Mouse (Mus musculus) induced T-regulatory cell, adult 2 months (primary cell): ENCODE results near the gene Fxyd2.
A peak's percentile ranks its signal among the peaks of the same experiment; 100 is the strongest.

Experiments
- DNase-seq: peaks from one replicate; pipeline ENCODE4 v3.0.0-alpha.2; 2012; ENCODE audit warnings: low read depth

The Fxyd2 gene

DNA sequence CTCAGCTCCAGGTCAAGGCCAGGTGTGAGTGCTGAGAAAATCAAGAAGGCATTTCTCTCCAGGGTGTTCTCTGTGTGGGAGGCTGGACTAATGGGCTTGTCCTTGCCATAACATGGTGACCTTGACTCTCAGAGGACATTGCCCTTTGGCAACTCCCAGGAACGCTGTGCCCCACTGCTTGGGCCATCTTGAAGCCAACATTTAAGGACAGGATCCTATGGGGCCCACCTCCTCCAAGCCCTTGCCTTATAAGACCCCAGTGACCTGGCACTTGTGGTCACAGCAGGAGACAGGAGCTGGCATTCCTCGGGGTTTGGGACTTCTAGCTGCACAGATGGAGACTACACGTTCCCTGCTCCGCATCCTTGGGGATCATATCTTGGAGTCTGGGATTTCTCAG lies at the start of gene Fxyd2:
Gene Fxyd2, plus strand, starts transcription at position 236 of the 400 bp plus-strand sequence.
- no peak for DNase-seq

DNA sequence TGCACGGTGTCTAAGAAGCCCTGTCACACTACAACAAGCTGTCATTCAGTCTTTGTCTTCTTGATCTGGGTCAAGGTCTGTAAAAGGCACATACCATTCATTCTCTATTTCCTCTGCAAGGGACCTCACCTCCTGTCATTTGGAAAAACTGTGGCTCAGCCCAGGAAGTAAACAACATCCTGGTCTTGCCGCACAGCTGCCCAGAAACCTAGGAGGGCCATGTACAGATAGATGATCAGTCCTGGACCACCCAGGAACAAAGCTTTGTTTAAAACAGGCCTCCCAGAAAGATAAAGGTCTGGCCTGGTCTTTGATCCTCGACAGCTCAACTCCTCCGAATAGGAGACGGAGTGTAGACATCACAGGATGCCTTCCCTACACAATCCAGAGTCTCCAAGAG lies 49.6 kb upstream of the Fxyd2 start:
- no peak for DNase-seq

DNA sequence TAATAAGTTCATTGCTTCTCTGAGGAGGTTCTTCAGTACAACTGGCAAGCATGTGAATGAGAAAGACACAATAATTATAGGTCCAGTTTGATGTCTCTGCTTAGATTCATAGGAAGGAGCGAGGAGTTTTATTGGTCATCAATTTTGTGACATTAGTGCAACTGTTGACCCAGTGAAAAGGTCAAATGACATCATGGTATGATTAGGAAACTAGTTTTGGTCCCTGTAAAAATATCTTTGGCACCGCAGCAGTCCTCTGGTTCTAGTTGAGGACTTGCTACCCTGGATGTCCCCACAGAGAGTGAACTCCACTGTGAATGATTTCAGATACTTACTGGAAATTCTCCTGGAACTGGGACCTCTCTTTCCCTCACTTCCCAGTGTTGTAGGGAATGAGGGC lies 44.3 kb upstream of the Fxyd2 start:
- no peak for DNase-seq

DNA sequence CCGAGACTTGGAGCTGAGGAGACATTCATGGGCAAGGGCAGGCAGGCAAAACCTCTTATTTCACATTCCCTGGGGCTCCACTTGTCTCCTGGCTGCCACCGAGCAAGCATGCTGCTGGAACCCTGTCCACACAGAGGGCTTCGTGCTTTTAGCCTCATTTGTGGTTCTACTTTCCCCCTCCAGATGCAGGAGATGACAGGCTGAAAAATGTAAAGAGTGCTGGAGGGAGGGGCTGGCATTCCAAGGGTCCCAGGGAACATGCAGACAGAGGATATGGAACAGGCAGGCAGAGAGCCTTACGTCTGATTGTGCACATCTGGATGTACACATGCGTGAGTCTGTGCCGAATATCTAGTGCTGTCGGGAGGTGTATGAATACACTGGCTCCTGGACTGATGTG lies 41.1 kb upstream of the Fxyd2 start:
- DNase-seq, result no peak

- no peak for DNase-seq
Measured at GRCm38 (mm10) chr9:45362051-45362461, 37.4 kb upstream of the Fxyd2 start.

- DNase-seq, result no peak
Measured at GRCm38 (mm10) chr9:45363639-45364214, 35.7 kb upstream of the Fxyd2 start.

GRCm38 (mm10) chr9:45367716-45368115 lies 31.8 kb upstream of the Fxyd2 start:
- no peak for DNase-seq

DNA sequence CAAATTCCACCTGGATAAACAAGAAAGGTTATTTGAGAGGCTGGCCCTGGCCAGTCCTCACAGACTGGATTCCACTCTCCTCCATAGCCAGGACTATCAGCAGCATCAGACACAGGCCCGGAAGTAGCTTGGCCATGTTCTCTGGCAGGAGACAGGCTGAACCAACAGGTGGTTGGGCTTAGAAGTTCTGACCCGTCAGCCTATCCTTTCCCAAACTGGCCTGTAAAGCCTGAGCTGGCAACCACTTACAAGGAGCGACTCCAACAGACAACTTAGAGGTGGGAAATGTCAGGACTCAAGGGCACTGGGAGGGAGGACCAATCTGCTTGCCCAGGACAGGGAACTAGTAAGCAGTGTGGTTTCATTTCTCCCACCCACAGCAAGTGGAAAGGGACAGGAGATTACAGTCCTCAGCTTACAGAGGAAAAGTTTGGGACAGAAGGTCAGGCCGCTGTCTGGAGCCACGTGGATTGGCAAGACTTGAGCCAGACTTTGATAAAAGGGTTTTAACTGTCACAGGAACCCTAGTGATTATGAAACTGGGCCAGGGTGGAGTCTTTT lies 31.0 kb upstream of the Fxyd2 start:
- no peak for DNase-seq

DNA sequence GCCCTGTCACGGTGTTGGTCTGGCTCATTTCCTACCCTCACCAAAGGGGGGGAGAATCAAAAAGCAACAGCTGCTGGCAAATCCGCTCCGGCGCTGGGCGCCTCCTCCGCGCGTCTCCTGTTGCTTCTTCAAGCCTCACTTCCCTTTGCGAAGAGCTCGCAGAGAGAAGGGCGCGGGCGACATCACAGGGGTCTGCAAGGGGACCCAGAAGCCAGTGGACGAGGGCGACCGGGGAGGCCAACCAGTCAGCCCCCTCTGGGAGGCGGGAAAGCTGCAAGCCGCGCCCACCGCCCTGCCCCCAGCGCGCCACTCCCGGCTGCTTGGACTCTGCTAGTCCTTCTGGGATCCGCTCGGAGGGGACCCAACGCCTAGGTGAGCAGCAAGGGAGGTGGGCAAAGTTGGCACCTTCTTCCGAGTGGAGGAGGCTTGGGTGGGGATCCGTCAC lies 29.3 kb upstream of the Fxyd2 start, which contains the start of gene Fxyd6:
Gene Fxyd6, plus strand, starts transcription at position 69 of the 445 bp plus-strand sequence.
- peak; percentile 18 for DNase-seq

DNA sequence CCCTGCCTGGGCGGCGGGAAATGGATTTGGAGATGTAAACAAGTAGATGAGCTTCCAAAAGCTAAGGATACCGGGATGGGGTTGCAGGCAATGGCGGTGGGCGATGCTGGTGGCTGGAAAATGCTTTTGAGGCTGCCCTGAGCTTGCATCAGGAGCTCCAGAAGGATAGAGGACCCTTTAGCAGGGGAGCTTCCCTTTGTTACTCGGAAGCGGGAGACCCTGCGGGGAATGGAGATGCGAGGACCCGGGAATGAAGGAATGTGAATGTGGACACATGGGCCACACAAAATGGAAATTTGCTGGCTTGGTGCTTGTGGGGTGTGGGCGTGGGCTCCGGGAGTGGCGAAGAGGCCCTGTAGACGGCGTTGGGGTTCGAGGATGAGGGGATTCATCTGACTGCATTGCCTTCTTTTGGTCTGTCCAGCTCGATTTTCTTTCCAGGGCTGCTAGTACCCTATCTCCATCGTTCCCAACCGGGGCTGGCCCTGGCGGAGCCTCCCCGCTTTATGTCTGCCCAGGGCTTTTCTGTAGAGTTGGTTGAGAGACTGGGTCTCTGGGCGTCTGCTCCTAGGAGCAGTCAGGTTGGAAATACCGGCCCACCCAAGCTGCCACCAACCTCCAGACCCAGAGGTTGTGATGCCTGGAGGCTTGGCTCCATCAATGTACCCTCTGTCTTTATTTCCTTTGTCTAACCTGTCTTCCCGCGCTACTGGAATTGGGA lies 28.7 kb upstream of the Fxyd2 start:
- DNase-seq, result no peak

- DNase-seq, result no peak
Measured at GRCm38 (mm10) chr9:45371337-45371707, 28.1 kb upstream of the Fxyd2 start.

GRCm38 (mm10) chr9:45373896-45374295 lies 25.6 kb upstream of the Fxyd2 start:
- DNase-seq, result no peak

DNA sequence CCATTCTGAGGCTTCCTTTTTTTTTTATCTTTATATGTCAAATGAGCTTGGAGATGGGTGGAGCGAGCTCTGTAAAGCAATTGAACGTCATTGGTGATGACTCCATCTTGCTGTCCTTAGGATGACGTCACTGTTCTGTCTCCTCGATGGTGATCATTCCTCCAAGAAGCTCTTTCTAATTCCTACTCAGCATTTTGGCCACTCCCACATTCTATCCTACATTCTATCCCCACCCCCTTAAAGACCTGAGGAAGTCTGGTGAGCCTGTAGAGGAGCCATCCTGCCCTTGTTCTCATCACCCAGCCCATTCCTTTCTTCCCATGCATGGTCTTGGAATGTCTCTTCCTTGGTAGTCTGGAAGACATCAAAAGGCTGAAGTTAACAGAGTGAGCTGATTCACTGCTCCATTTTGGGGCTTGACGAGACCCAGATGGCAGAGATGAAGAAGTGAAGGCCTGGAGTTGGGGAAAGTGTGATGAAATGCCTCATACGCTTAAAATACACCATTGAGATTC lies 24.4 kb upstream of the Fxyd2 start:
- no peak for DNase-seq

DNA sequence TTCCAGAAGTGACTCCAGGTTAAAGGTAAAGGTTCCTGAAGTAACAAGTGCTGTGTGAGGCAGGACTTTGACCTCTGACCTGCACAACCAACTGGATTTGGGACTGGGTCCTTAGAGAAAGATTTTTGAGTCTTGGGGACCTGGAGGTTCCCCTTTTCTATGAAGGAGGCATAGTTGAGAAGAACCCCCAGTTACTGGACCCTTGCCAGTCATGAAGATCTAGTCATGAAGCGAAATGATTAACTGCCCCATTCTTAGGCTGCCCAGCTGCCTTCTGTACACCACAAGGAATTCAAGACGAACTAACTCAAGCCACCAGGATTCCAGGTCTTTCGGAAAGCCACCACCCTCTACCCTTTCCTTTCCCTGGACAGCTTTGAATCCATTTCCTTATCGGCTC lies 23.0 kb upstream of the Fxyd2 start:
- no peak for DNase-seq

GRCm38 (mm10) chr9:45376883-45377282 lies 22.6 kb upstream of the Fxyd2 start:
- no peak for DNase-seq

- DNase-seq, result no peak
Measured at GRCm38 (mm10) chr9:45380411-45381251, 18.8 kb upstream of the Fxyd2 start.

DNA sequence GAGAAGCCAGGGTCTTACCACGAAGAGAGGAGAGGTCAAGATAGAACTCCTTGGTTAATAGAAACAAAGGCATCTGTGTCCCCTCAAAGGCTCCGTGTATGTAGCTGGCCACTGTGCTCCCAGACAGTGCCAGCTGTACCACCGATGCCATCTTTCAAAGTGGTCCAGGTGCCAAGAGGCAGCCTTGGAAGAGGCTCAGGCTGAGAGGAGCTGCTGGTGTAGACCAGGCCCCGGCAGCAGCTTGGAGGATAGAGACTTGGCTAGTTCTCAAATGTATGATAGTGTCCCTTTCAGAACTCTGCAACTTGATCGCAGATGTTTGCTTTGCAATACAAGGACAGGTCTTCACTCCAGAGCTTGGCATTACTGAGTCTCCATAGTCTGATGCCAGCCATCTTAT lies 17.1 kb upstream of the Fxyd2 start:
- DNase-seq, result no peak

GRCm38 (mm10) chr9:45382834-45383233 lies 16.6 kb upstream of the Fxyd2 start:
- DNase-seq, result no peak

- DNase-seq, result no peak
Measured at GRCm38 (mm10) chr9:45383883-45384282, 15.6 kb upstream of the Fxyd2 start.

DNA sequence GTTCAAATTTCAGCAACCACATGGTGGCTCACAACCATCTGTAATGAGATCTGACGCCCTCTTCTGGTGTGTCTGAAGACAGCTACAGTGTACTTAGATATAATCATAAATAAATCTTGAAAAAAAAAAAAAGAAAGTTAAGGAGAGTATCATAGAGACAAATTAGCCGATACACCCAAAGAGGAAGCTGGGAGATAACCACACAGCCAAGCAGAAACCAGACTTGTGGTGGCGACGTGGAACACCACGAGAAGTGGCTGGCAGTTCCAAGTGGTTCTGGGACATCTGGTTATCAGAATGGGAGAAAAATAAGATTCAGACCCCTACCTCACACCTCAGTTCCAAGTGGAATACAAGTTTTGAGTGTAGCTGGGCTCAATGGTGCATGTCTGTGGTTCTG lies 12.8 kb upstream of the Fxyd2 start:
- no peak for DNase-seq

- DNase-seq, result peak; percentile 94
Measured at GRCm38 (mm10) chr9:45388385-45388994, 11.0 kb upstream of the Fxyd2 start.

DNA sequence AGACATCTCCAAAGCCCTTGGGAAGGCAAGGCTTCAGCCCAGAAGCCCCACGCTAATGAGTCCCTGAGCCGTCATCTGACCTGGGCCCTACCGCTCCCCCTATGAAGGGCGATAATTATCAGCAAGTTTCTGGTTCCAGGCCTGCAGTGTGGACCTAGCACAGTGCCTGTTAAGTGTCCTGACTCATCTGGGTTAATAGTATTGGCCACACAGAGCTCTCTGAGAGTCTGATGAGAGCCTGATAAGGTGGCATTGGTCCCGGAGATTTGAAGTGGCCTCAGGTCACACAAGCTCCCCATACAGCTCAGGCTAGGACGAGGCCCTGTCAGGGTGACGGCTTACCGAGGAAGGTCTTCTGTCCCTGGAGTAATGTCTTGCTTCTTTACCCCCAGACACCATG lies 9.9 kb upstream of the Fxyd2 start:
- DNase-seq, result no peak
